Mouse (Mus musculus): ENCODE results near the gene Epha6.

DNA sequence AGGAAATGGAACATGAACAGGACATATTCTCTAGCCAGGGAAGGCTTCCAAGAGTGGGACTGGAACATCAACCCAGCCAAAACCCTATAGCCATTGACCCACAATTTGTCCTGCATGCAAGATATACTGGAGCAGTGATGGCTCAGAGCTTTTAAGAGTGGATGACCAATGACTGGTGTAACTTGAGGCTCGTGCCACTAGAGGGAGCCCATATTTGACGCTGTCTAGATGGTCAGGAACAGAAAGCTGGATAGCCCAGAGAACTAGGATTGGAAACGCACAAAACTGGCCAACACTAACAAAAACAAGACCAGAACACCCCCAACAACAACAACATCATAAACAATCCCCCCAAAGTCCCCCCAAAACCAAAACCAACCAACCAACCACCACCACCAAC lies 758.8 kb downstream of the Epha6 start:
- TF ChIP-seq CTCF (IDR thresholded peaks at IDR 0.05; ENCODE audit: low read depth): peak; percentile 46; the same call in 1 of the 2 replicates
- TF ChIP-seq EP300 (IDR thresholded peaks at IDR 0.05; ENCODE audit: low read depth): no peak

Measured in liver, embryonic 14.5 days (tissue).